Mouse (Mus musculus) liver, embryonic 11.5 days (tissue): ENCODE measurements around the gene Ash1l. TPM values are rescaled to one million over a fixed set of nuclear protein-coding genes. Genes with fewer than 3 reads are reported as not detected.
"Not testable (repeated sequence)": the region's sequence is repeated elsewhere in the genome, so short reads cannot be mapped to it uniquely, and the experiment has no call there.

Experiments used
- ATAC-seq: fragments of 200-750 bp; cut with Nextera tagmentation; replicated peaks from 2 replicates; pipeline ENCODE4 v1.8.0; 2017; ENCODE audit warnings: moderate number of reproducible peaks, mild to moderate bottlenecking, moderate TSS enrichment, moderate library complexity; ENCODE audit not compliant: low FRiP score
- DNase-seq: peaks from one replicate; pipeline ENCODE4 v3.0.0-alpha.2; 2017; ENCODE audit warnings: low spot score
- H3K27ac ChIP-seq: fragments of 300-500 bp; sonication (generic); 2 replicates; pipeline ENCODE4 v1.5.1; 2014; ENCODE audit warnings: mild to moderate bottlenecking, low read depth, low read length, control low read depth
- H3K27me3 ChIP-seq: fragments of 300-500 bp; sonication (generic); replicated peaks from 2 replicates; pipeline ENCODE4 v1.6.1; 2014; ENCODE audit warnings: low read length, mixed read lengths; ENCODE audit not compliant: control insufficient read depth, insufficient read depth
- H3K36me3 ChIP-seq: fragments of 300-500 bp; sonication (generic); 2 replicates; pipeline ENCODE4 v1.6.1; 2014; ENCODE audit warnings: mild to moderate bottlenecking, low read length, moderate library complexity, mixed read lengths; ENCODE audit not compliant: control insufficient read depth, insufficient read depth
- H3K4me1 ChIP-seq: fragments of 300-500 bp; sonication (generic); replicated peaks from 2 replicates; pipeline ENCODE4 v1.6.1; 2014; ENCODE audit warnings: low read length, mixed read lengths; ENCODE audit not compliant: control insufficient read depth, insufficient read depth
- H3K4me2 ChIP-seq: fragments of 300-500 bp; sonication (generic); 2 replicates; pipeline ENCODE4 v1.6.1; 2014; ENCODE audit warnings: mild to moderate bottlenecking, control low read depth, moderate library complexity
- H3K4me3 ChIP-seq: fragments of 300-500 bp; sonication (generic); 2 replicates; pipeline ENCODE4 v1.5.1; 2014; ENCODE audit warnings: low read depth, low read length, control low read depth
- H3K9ac ChIP-seq: fragments of 300-500 bp; sonication (generic); 2 replicates; pipeline ENCODE4 v1.6.1; 2014; ENCODE audit warnings: low read depth, low read length, control low read depth
- H3K9me3 ChIP-seq: fragments of 300-500 bp; sonication (generic); 2 replicates; pipeline ENCODE4 v1.6.1; 2016; ENCODE audit warnings: low read length, inconsistent platforms, mixed read lengths; ENCODE audit not compliant: control insufficient read depth
- WGBS: fragments of 180-500 bp; shearing (Covaris S2); extraction: QIAGEN DNeasy Blood & Tissue Kit; methylation state at CpG from one replicate; pipeline ENCODE4 v1.1.7; 2014; 5-methylcytosine and 5-hydroxymethylcytosine counted together
- polyA plus RNA-seq: library from polyadenylated mRNA; unstranded; fragments of >200 nt; fragmentation: Nextera tagmentation; extraction: Ambion mirVana; gene quantifications from 2 replicates; pipeline ENCODE4 v1.2.1, GENCODE M21; 2014

Gene Ash1l
- polyA plus RNA-seq, 1 experiment from 2014 or later = 13.4 TPM

DNA sequence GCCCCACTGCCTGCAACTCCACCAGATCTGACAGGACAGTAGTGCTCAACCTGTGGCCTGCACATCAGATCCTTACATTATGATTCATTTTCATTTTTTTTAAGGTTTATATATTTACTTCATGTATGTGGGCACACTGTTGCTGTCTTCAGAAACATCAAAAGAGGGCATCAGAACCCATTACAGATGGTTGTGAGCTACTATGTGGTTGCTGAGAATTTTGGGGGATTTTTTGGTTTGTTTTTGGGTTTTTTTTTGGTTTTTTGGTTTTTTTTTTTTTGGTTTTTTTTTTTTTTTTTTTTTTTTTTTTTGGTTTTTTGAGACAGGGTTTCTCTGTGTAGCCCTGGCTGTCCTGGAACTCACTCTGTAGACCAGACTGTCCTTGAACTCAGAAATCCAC is 131.9 kb downstream of the Ash1l start:
- peaks cover 11% of the 10 kb centered on the region for H3K36me3 ChIP-seq
- DNase-seq, H3K4me3 ChIP-seq: not testable (repeated sequence)

GRCm38 (mm10) chr3:89084133-89084532 is 133.7 kb downstream of the Ash1l start:
- peaks cover 6% of the 10 kb centered on the region for H3K36me3 ChIP-seq
- ATAC-seq (no peak), DNase-seq (no peak)
- peaks cover 13% of the 10 kb centered on the region for H3K4me1 ChIP-seq
- 79% methylated on average over 2 of the region's 2 CpGs for WGBS
- H3K4me3 ChIP-seq = no peak overlapping the region
- no peak overlapping the region for H3K27ac ChIP-seq
- H3K9me3 ChIP-seq = no peaks in the 10 kb centered on the region
- H3K4me2 ChIP-seq = no peak overlapping the region
- H3K9ac ChIP-seq = no peak overlapping the region
- no peaks in the 10 kb centered on the region for H3K27me3 ChIP-seq

More for the DNA sequence above, 131.9 kb downstream of the Ash1l start:
- not testable (repeated sequence) for H3K27me3 ChIP-seq, H3K27ac ChIP-seq, H3K4me1 ChIP-seq, H3K4me2 ChIP-seq, H3K9me3 ChIP-seq, ATAC-seq, H3K9ac ChIP-seq

DNA sequence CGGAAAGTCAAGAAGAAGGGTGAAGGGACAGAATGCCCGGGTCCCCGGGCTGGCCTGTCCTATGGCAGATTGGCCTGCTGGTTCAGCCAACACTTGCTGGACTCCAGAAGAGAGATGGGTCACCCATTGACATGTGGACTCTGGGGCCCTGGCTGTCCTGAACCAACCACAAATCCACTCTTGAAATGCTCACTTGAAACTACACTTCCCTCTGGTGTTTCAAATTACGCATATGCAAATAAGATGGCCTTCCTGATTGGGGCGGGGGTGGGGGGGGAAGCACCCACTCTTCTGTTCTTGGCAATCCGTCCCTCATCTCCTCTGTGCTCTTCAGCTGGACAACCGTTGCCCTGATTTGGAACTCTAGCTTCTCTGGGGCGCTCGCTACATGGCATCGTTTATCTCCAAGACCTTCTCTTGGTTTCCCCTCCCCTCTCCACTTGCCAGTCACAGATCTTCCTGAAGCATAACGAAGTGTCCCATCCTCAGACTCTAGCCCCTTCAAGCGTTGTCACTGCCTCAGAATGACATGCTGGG is 134.3 kb downstream of the Ash1l start:
- H3K27me3 ChIP-seq = no peaks in the 10 kb centered on the region
- DNase-seq (no peak), ATAC-seq (no peak)
- no peaks in the 10 kb centered on the region for H3K9me3 ChIP-seq
- peaks cover 18% of the 10 kb centered on the region for H3K4me1 ChIP-seq
- no peak overlapping the region for H3K9ac ChIP-seq
- H3K4me2 ChIP-seq = no peak overlapping the region
- 80% methylated on average over 12 of the region's 12 CpGs for WGBS
- no peak overlapping the region for H3K27ac ChIP-seq
- no peak overlapping the region for H3K4me3 ChIP-seq
- H3K36me3 ChIP-seq = peaks cover 1% of the 10 kb centered on the region

DNA sequence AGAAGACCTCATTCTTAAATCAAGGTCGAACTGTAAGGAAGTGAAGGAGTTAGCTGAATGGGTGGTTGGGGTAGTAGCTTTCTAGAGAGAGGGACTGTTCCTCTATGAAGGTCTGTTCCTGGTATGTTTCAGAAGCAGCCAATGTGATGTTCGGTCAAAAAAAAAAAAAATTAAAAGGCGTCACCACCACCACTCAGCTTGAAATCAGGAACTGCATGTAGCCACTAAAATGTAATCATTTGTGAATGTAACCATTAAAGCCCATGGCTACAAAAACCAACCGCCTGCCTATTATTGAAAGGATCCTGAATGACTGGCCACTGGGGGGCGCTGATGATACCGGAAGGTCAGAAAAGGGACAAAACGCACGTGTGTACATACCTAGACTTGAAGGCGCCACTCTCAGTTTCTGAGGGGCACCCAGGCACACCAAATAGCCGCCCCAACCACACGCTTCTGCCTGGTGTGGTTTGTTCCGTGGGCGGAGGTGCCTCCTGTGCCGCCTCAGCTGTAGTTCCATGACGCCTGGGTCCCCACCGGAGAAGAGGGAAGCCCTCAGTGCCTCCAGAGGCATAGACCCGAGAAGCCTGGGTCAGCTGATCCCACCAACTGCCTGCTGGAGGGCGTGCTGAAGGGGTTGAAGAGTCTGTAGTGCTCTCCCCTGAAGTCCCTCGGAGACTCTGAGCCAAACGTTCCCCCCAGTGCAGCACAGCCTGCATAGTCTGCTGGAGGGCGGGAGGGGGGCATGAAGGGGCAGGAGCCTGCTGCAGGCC is 137.1 kb downstream of the Ash1l start:
- DNase-seq (peak; percentile 83), ATAC-seq (no peak)
- 22% methylated on average over 21 of the region's 21 CpGs for WGBS
- H3K9ac ChIP-seq = peak overlapping the region; percentile 47; the same call in 1 of the 2 replicates
- H3K9me3 ChIP-seq = no peaks in the 10 kb centered on the region
- H3K36me3 ChIP-seq = no peaks in the 10 kb centered on the region; the same call in 1 of the 2 replicates
- H3K4me2 ChIP-seq = peak overlapping the region; percentile 100
- H3K27me3 ChIP-seq = peaks cover 16% of the 10 kb centered on the region
- peak overlapping the region; percentile 20; the same call in 1 of the 2 replicates for H3K4me3 ChIP-seq
- peaks cover 29% of the 10 kb centered on the region for H3K4me1 ChIP-seq
- no peak overlapping the region for H3K27ac ChIP-seq

GRCm38 (mm10) chr3:89088974-89089373 is 138.6 kb downstream of the Ash1l start:
- H3K4me3 ChIP-seq = peak overlapping the region; percentile 73
- DNase-seq (no peak), ATAC-seq (no peak)
- peak overlapping the region; percentile 100 for H3K4me2 ChIP-seq
- H3K36me3 ChIP-seq = peaks cover 2% of the 10 kb centered on the region; the same call in 1 of the 2 replicates
- H3K9ac ChIP-seq = peak overlapping the region; percentile 62
- peaks cover 35% of the 10 kb centered on the region for H3K4me1 ChIP-seq
- no peak overlapping the region for H3K27ac ChIP-seq
- no peaks in the 10 kb centered on the region for H3K9me3 ChIP-seq
- H3K27me3 ChIP-seq = peaks cover 22% of the 10 kb centered on the region
- WGBS = 52% methylated on average over 14 of the region's 14 CpGs

GRCm38 (mm10) chr3:89089882-89090591 is 139.6 kb downstream of the Ash1l start:
- peak; percentile 85 for ATAC-seq
- peaks cover 35% of the 10 kb centered on the region for H3K4me1 ChIP-seq

DNA sequence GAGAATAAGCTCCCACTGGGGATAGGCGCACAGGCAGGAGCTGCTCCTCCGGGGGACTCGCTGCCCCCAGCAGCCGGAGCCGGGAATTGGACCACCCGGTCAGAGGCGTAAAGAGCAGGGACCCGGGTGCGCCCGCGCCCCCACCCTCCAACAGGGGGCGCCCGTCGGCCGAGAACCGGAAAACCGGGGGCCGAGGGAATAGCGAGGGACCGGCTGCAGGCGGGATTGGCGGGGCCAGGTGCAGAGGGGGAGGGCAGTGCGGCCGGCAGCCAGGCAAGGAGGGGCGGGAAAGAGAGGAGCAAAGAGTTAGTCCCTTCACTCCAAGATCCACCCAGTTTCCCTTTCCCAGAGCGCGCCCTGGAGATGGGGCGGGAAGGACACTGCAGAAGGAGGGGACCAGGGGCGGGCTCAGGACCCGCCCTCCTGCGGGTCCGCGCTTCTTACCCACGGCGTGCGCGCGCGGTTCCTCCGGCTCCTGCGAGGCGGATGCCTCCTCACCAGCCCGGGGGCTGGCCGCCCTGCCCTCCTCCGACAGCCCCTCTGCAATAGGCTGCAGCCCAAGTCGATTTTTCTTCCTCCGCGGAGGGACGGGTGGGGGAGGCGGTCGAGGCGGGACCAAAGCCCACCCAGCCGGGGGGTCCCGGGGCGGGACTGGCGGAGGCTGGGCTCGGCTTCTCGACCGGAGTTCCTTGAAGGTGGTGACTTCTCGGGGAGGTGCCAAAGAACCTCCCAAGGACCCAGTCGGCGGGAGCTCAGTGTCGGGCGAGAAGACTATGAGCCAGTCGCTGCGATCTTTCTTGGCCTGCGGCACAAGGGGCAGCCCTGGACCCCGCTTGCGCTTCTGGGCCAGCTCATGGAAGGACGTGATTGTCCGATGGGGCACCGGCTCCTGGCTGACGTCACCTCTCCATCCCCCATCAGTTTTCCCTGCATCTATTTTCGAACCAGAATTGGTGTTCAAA is 140.6 kb downstream of the Ash1l start:
- peaks cover 35% of the 10 kb centered on the region for H3K4me1 ChIP-seq
- H3K9ac ChIP-seq = peak overlapping the region; percentile 65
- ATAC-seq (peak; percentile 52), DNase-seq (peak; percentile 88)
- peaks cover 22% of the 10 kb centered on the region for H3K27me3 ChIP-seq
- WGBS = under 1% methylated on average over 68 of the region's 74 CpGs
- peak overlapping the region; percentile 70 for H3K27ac ChIP-seq
- H3K36me3 ChIP-seq = peaks cover 7% of the 10 kb centered on the region
- peak overlapping the region; percentile 100 for H3K4me2 ChIP-seq
- peak overlapping the region; percentile 73 for H3K4me3 ChIP-seq
- H3K9me3 ChIP-seq = no peaks in the 10 kb centered on the region

More at GRCm38 (mm10) chr3:89089882-89090591, 139.6 kb downstream of the Ash1l start:
- DNase-seq = peak; percentile 86
- WGBS = 1% methylated on average over 38 of the region's 40 CpGs
- peak overlapping the region; percentile 100 for H3K4me2 ChIP-seq
- H3K9ac ChIP-seq = peak overlapping the region; percentile 65
- peaks cover 2% of the 10 kb centered on the region; the same call in 1 of the 2 replicates for H3K36me3 ChIP-seq
- no peaks in the 10 kb centered on the region for H3K9me3 ChIP-seq
- H3K27me3 ChIP-seq = peaks cover 22% of the 10 kb centered on the region
- H3K27ac ChIP-seq = peak overlapping the region; percentile 70
- H3K4me3 ChIP-seq = peak overlapping the region; percentile 73
